Mouse (Mus musculus) hindbrain, embryonic 12.5 days (tissue): ENCODE data around the gene Btbd9. TPM values are rescaled to one million over a fixed set of nuclear protein-coding genes. Genes with fewer than 3 reads are reported as not detected.

Source experiments
- ATAC-seq: fragments of 200-750 bp; cut with Nextera tagmentation; 2 replicates; pipeline ENCODE4 v1.8.0; 2017; ENCODE audit warnings: moderate TSS enrichment; ENCODE audit not compliant: low FRiP score
- H3K27ac ChIP-seq: fragments of 300-500 bp; sonication (generic); 2 replicates; pipeline ENCODE4 v1.5.1; 2016; ENCODE audit warnings: mild to moderate bottlenecking
- H3K27me3 ChIP-seq: fragments of 300-500 bp; sonication (generic); 2 replicates; pipeline ENCODE4 v1.6.1; 2016; ENCODE audit warnings: mild to moderate bottlenecking
- H3K36me3 ChIP-seq: fragments of 300-500 bp; sonication (generic); 2 replicates; pipeline ENCODE4 v1.6.1; 2016; ENCODE audit warnings: mild to moderate bottlenecking
- H3K4me1 ChIP-seq: fragments of 300-500 bp; sonication (generic); 2 replicates; pipeline ENCODE4 v1.6.1; 2016
- H3K4me2 ChIP-seq: fragments of 300-500 bp; sonication (generic); replicated peaks from 2 replicates; pipeline ENCODE4 v1.6.1; 2016; ENCODE audit warnings: mild to moderate bottlenecking
- H3K4me3 ChIP-seq: fragments of 300-500 bp; sonication (generic); 2 replicates; pipeline ENCODE4 v1.5.1; 2016; ENCODE audit warnings: mild to moderate bottlenecking
- H3K9ac ChIP-seq: fragments of 300-500 bp; sonication (generic); 2 replicates; pipeline ENCODE4 v1.6.1; 2016; ENCODE audit warnings: mild to moderate bottlenecking, moderate library complexity
- H3K9me3 ChIP-seq: fragments of 300-500 bp; sonication (generic); replicated peaks from 2 replicates; pipeline ENCODE4 v1.6.1; 2016; ENCODE audit warnings: mild to moderate bottlenecking
- WGBS: fragments of 180-500 bp; shearing (Covaris S2); methylation state at CpG from one replicate; pipeline ENCODE4 v1.1.7; 2016; 5-methylcytosine and 5-hydroxymethylcytosine counted together
- polyA plus RNA-seq: library from polyadenylated mRNA; unstranded; fragments of >200 nt; fragmentation: Nextera tagmentation; extraction: Ambion mirVana; gene quantifications from 2 replicates; pipeline ENCODE4 v1.2.1, GENCODE M21; 2016

Gene Btbd9
- polyA plus RNA-seq, 1 experiment from 2014 or later, result 106 TPM

DNA sequence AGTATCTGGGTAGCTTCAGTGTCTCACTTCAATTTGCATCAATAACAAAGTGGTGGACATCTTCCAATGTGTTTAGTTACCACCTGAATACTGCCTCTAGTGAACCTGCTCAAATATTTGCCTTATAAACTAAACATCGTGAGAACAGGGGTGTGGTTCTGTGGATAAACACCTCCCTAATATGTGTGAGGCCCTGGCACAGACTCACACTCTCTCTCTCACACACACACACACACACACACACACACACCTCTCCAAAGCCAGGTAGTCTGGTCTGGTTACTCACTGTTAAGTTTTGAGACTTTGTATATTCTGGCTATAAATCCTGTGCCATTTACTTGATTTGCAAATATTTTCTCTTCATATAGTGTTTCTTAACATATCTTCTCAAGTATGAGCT lies 154.0 kb downstream of the Btbd9 start:
- no peak overlapping the region for H3K4me3 ChIP-seq
- ATAC-seq, result no peak
- H3K27me3 ChIP-seq, result no peaks in the 10 kb centered on the region
- H3K27ac ChIP-seq, result no peak overlapping the region
- 90% methylated on average over 1 of the region's 1 CpGs for WGBS
- no peak overlapping the region for H3K4me2 ChIP-seq
- no peaks in the 10 kb centered on the region for H3K9me3 ChIP-seq
- H3K9ac ChIP-seq, result no peak overlapping the region
- peaks cover 11% of the 10 kb centered on the region; the same call in 1 of the 2 replicates for H3K4me1 ChIP-seq
- H3K36me3 ChIP-seq, result no peaks in the 10 kb centered on the region

DNA sequence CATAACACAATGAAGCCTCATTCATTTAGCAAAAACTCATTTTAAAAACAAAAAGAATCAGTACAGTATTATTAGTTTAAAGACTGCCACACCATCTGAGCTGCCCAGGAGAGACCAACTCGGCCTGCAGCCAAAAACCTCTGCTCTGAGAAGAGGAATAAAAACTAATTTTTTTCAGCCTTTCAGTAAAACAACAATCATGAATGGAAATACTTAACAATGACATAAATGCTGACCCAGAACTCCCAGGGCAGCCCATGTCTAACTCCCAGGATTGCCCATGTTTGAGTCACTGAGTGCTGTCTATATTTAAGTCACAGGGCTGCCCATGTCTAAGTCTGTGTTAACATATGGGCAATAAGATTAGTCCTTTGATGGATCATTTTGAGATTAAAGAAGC lies 155.0 kb downstream of the Btbd9 start:
- ATAC-seq, result no peak
- 83% methylated on average over 1 of the region's 1 CpGs for whole genome bisulfite sequencing

DNA sequence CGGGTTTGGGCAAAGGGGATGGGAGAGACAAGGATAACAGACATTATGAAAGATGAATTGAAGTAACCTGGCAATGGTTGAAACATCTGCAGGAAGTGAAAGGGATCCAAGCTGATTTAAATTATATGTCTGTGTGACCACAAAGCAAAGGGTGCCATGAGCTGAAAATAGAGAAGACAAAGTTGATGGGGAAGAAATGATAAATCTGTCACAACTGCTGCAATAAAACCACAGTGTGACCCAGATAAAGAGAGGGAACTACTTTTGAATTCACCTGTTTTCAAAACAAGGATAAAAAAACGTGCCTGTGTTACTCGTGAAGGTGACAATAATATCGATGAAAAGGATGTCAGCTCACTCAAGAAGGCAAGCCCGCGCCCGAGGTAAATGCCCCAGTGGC lies 156.8 kb downstream of the Btbd9 start:
- Histone ChIP-seq H3K4me3 (no peak overlapping the region), H3K9me3 (no peaks in the 10 kb centered on the region), H3K27me3 (no peaks in the 10 kb centered on the region), H3K4me2 (no peak overlapping the region), H3K36me3 (no peaks in the 10 kb centered on the region), H3K4me1 (peaks cover 9% of the 10 kb centered on the region; the same call in 1 of the 2 replicates), H3K9ac (no peak overlapping the region), H3K27ac (no peak overlapping the region)
- no peak for ATAC-seq
- WGBS, result 80% methylated on average over 7 of the region's 7 CpGs

More for the DNA sequence above, 155.0 kb downstream of the Btbd9 start:
- Histone ChIP-seq H3K4me1 (peaks cover 11% of the 10 kb centered on the region; the same call in 1 of the 2 replicates), H3K36me3 (no peaks in the 10 kb centered on the region), H3K9ac (no peak overlapping the region), H3K27me3 (no peaks in the 10 kb centered on the region), H3K4me2 (no peak overlapping the region), H3K9me3 (no peaks in the 10 kb centered on the region), H3K27ac (no peak overlapping the region), H3K4me3 (no peak overlapping the region)

DNA sequence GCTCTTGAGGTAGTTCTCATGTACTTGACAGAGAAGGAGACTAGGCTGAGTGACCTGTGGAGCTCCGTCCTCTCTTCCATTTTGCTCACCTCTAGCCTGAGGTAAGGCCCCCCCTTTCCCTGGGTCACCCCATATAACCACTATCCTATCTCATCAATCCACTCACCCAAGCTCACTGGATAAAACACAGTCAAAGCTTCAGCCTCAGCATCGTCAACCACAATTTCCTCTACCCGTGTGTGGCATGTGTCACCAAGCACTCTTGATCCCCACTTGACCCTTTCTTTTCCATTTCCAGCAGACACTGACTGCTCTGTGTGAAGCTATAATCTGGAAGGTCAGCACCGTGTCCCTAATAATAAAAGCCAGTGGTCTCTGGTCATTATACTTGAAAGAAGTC lies 157.8 kb downstream of the Btbd9 start:
- no peak for ATAC-seq
- no peaks in the 10 kb centered on the region for H3K36me3 ChIP-seq
- peaks cover 9% of the 10 kb centered on the region; the same call in 1 of the 2 replicates for H3K4me1 ChIP-seq
- H3K4me3 ChIP-seq, result no peak overlapping the region
- H3K9me3 ChIP-seq, result no peaks in the 10 kb centered on the region
- no peak overlapping the region for H3K9ac ChIP-seq
- no peak overlapping the region for H3K27ac ChIP-seq
- no peaks in the 10 kb centered on the region for H3K27me3 ChIP-seq
- H3K4me2 ChIP-seq, result no peak overlapping the region
- 69% methylated on average over 4 of the region's 4 CpGs for WGBS

DNA sequence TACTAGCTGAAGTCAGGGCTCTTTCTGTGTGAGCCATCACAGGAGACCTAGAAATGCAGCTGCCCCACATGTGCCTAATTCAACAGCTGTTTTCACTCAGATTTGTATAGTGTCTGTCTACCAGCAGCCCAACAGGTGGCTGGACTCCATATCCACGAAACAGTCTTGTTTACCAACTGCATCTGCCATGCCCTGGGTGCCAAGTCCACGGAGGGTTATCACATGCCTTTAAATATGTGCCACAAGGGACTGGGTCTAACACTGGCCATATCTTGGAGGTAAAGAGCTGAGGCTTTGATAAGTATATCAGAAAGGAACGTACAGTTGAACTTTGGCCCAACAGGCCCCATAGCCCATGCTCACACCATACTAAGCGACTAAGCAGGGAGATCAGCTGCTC lies 159.2 kb downstream of the Btbd9 start:
- 78% methylated on average over 4 of the region's 4 CpGs for WGBS
- no peak overlapping the region for H3K27ac ChIP-seq
- H3K4me3 ChIP-seq, result no peak overlapping the region
- no peak overlapping the region for H3K4me2 ChIP-seq
- no peak for ATAC-seq
- H3K27me3 ChIP-seq, result no peaks in the 10 kb centered on the region
- H3K9ac ChIP-seq, result no peak overlapping the region
- H3K4me1 ChIP-seq, result peaks cover 2% of the 10 kb centered on the region; the same call in 1 of the 2 replicates
- no peaks in the 10 kb centered on the region for H3K36me3 ChIP-seq
- H3K9me3 ChIP-seq, result no peaks in the 10 kb centered on the region

DNA sequence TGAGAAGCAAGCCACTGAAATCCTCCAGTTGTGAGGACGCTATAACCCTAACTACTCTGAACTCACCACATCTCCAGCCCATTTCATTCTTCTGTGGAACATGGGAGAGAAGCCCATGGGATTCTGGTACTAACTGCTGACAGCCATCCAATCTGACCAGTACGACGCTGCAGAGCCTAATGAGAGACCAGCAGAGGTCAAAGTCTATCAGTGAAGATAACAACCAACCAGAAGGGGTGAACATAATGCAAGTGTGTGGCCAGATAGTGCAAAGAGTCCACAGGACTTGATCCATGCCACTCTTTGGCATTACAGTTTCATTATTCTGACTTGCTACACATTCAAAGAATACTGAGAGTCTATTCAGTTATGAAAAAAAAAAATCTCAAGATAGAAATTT lies 160.6 kb downstream of the Btbd9 start:
- no peak overlapping the region for H3K27ac ChIP-seq
- H3K4me3 ChIP-seq, result no peak overlapping the region
- H3K4me1 ChIP-seq, result peaks cover 2% of the 10 kb centered on the region; the same call in 1 of the 2 replicates
- no peaks in the 10 kb centered on the region for H3K27me3 ChIP-seq
- WGBS, result 80% methylated on average over 3 of the region's 3 CpGs
- ATAC-seq, result no peak
- no peaks in the 10 kb centered on the region for H3K9me3 ChIP-seq
- H3K4me2 ChIP-seq, result no peak overlapping the region
- no peak overlapping the region for H3K9ac ChIP-seq
- no peaks in the 10 kb centered on the region for H3K36me3 ChIP-seq

DNA sequence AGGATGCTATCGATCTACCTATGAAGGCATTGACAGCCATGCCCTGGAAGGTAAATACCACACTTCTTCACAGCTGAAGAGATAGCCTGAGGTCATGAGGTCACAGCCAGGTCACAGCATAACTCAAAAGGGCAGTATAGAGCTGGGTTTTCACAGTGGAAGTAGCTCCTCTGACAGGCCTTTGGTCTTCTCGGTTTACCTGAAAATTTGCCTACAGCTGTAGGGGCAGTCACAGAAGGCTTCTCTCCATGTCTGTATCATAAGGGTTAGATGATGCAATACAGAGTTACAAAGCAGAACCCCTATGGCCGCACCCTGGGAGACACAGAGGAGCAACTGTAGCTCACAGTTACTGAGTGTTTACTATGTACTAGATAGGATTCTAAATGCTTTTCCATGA lies 163.3 kb downstream of the Btbd9 start:
- H3K4me1 ChIP-seq, result no peaks in the 10 kb centered on the region; the same call in 1 of the 2 replicates
- ATAC-seq, result no peak
- H3K9me3 ChIP-seq, result no peaks in the 10 kb centered on the region
- no peaks in the 10 kb centered on the region for H3K27me3 ChIP-seq
- no peak overlapping the region for H3K9ac ChIP-seq
- H3K27ac ChIP-seq, result no peak overlapping the region
- no peak overlapping the region for H3K4me2 ChIP-seq
- 83% methylated on average over 3 of the region's 3 CpGs for WGBS
- H3K4me3 ChIP-seq, result no peak overlapping the region
- no peaks in the 10 kb centered on the region for H3K36me3 ChIP-seq

DNA sequence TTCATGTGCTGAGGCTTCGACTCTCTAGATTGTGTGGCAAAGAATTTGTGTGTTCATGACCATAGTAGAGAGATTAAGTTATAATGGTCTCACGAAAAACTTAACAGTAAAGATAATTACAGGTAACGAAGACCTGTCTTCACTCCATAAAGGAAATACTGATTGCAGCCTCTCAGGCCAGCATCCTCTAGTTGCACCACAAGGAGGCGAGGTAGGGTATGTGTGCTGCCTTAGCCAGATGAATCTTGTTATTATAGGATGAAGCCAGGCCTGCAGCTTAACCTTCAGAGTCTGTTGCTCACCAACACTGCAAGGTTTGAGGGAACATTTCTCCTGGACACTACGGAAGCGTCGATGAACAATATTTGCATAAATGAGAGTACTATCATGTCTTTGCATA lies 170.3 kb downstream of the Btbd9 start:
- no peaks in the 10 kb centered on the region for H3K9me3 ChIP-seq
- 94% methylated on average over 7 of the region's 7 CpGs for WGBS
- H3K27ac ChIP-seq, result no peak overlapping the region
- no peak overlapping the region for H3K9ac ChIP-seq
- H3K4me3 ChIP-seq, result no peak overlapping the region
- H3K4me1 ChIP-seq, result no peaks in the 10 kb centered on the region; the same call in 1 of the 2 replicates
- no peaks in the 10 kb centered on the region for H3K27me3 ChIP-seq
- no peak overlapping the region for H3K4me2 ChIP-seq
- no peak for ATAC-seq
- no peaks in the 10 kb centered on the region for H3K36me3 ChIP-seq

DNA sequence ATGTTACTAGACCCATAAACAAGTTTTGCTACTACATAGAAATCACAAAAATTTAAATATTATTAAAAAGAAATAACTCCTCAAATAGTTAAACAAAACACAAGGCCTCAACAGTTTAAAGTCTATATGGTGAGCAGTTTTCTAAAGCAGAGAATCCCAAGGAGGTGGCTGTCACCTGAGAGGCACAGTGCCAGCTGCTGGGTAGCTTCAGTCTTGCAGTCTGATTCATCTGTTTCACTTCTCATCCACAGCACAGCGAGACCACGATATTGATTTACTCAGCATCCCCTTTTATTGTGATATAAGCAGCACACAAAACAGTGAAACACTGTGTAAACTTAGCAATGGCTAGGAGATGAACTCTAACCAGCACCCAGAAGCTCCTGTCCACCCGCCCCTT lies 173.4 kb downstream of the Btbd9 start:
- Histone ChIP-seq H3K4me3 (no peak overlapping the region), H3K27ac (no peak overlapping the region), H3K4me1 (no peaks in the 10 kb centered on the region), H3K27me3 (no peaks in the 10 kb centered on the region), H3K4me2 (no peak overlapping the region), H3K36me3 (no peaks in the 10 kb centered on the region), H3K9ac (no peak overlapping the region), H3K9me3 (0 out of 2 replicates have a peak, but pooled peaks cover 4% of the 10 kb centered on the region)
- 87% methylated on average over 3 of the region's 3 CpGs for WGBS
- no peak for ATAC-seq

DNA sequence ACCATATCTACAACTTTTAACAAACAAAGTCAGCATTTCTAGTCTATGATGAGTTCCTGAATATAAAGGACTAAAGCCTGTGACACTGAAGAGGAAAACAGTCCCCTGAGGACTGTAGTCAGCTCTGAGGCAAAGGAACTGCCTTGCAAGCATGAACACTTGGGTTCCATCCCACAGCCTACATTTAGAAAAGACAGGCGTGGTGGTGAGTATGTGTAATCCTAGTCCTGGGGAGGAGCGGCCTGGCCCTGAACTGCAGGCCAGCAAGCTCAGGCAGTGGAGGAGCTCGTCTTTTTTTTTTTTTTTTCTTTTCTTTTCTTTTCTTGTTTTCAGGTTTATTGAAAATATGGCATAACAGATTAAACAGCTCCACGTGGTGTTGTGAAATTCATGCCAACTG lies 181.0 kb downstream of the Btbd9 start:
- ATAC-seq, result no peak

DNA sequence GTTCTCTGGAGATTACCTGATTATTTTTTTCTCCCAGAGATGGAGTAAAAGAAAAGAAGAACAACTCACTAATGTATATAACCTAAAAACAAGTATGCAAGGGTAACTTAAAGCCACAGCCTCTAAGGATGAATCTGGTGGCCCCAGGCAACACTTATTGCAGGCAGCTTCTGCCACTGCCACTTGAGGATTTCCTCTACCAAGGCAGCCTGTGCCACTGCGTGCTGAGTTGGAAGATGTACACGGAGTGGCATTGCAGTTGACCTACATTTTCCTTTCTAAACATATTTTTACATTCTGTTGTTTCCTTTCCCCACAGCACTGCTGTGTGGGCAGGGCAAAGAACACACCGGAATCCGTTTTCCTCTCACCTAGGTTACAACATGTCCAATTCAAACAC lies 184.3 kb downstream of the Btbd9 start:
- H3K9ac ChIP-seq, result no peak overlapping the region
- H3K4me1 ChIP-seq, result no peaks in the 10 kb centered on the region; the same call in 1 of the 2 replicates
- H3K4me2 ChIP-seq, result no peak overlapping the region
- WGBS, result 82% methylated on average over 4 of the region's 4 CpGs
- no peaks in the 10 kb centered on the region for H3K27me3 ChIP-seq
- H3K27ac ChIP-seq, result no peak overlapping the region
- no peaks in the 10 kb centered on the region for H3K36me3 ChIP-seq
- no peak for ATAC-seq
- no peaks in the 10 kb centered on the region for H3K9me3 ChIP-seq
- H3K4me3 ChIP-seq, result no peak overlapping the region

More for the DNA sequence above, 181.0 kb downstream of the Btbd9 start:
- no peaks in the 10 kb centered on the region for H3K27me3 ChIP-seq
- no peak overlapping the region for H3K27ac ChIP-seq
- no peak overlapping the region for H3K4me2 ChIP-seq
- H3K4me3 ChIP-seq, result no peak overlapping the region
- 0 out of 2 replicates have a peak, but pooled peaks cover 4% of the 10 kb centered on the region for H3K9me3 ChIP-seq
- H3K4me1 ChIP-seq, result no peaks in the 10 kb centered on the region
- WGBS, result 86% methylated on average over 4 of the region's 4 CpGs
- H3K9ac ChIP-seq, result no peak overlapping the region
- no peaks in the 10 kb centered on the region for H3K36me3 ChIP-seq

DNA sequence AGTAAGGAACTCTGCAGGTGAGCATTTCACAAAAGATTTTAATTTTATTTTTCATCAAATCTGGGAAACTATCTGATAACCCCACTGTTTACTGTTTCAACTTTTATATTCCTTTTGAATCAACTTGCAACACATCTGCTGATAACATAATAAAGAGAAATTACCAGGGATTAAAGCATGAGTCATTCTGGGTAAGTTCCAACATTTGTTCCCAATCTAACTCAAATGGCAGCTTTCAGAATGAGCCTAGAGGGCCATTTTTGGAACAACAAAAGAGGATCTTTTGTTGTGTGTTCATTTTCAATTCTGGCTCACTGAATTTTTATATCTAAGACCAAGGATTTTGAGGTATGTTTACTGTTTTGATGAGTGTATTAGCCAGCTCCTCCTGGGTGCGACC lies 185.1 kb downstream of the Btbd9 start:
- Histone ChIP-seq H3K4me3 (no peak overlapping the region), H3K27ac (no peak overlapping the region), H3K9ac (no peak overlapping the region), H3K4me1 (no peaks in the 10 kb centered on the region; the same call in 1 of the 2 replicates), H3K27me3 (no peaks in the 10 kb centered on the region), H3K36me3 (no peaks in the 10 kb centered on the region), H3K4me2 (no peak overlapping the region), H3K9me3 (no peaks in the 10 kb centered on the region)
- WGBS, result 92% methylated on average over 1 of the region's 1 CpGs
- no peak for ATAC-seq

DNA sequence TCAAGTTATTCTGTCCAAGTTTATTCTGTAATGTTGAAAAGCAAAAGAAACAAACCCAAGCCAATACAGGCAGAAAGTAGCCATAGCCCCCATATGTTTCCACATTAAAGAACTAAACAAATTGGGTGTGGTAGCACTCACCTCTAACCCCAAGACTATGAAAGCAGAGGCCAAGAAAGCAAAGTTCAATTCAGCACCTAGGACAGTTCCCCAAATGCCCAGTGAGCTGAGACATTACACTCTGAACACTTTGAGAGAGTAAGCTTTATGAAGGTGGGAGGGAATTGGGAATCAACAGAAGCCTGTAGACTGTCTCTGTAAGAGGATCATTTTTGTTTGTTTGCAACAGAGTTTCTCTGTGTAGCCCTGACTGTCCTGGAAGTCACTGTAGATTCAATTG lies 186.6 kb downstream of the Btbd9 start:
- Histone ChIP-seq H3K4me3 (no peak overlapping the region), H3K4me1 (no peaks in the 10 kb centered on the region; the same call in 1 of the 2 replicates), H3K9ac (no peak overlapping the region), H3K4me2 (no peak overlapping the region), H3K36me3 (no peaks in the 10 kb centered on the region), H3K27ac (no peak overlapping the region), H3K27me3 (no peaks in the 10 kb centered on the region), H3K9me3 (no peaks in the 10 kb centered on the region)
- ATAC-seq, result no peak
